8 mouse cellular contexts compared by ENCODE assay signal in the genomic region with DNA sequence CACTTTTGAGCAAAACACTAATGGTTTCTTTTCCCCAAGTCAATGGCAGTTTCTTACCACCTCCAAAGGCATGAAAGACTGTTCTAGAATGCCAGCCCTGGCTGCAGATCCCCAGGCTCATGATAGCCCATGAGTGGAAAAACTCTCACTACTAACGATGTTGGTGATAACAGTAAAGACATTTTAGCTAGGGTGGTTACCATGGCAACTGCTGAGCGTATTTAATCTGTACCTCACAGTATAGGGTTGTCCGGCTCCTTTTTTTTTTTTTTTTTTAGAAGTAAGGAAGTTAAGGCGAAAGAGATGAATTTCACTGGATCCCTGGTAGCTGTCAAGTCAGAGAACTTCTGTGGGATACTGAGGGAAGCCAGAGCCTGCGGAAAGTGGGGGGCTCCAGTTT.
A peak's percentile ranks its signal among the peaks of the same experiment; 100 is the strongest.
DNase-seq lines count a peak whose midpoint lies in the region; ATAC-seq lines count a peak whose summit lies in the region.

No protein-coding gene starts in this region.

- intact Hi-C loops in heart, postnatal 25 days (cut with DNase I): loop anchor here (2.0 kb wide), 1 partner anchor 123 kb away; a partner anchor contains a TSS

- peaks cover 27% of the 10 kb centered on the region for H3K4me1 ChIP-seq in heart, embryonic 10.5 days
- H3K4me1 ChIP-seq in midbrain, embryonic 16.5 days (ENCODE audit: control insufficient read depth, insufficient read depth, low read length): peaks cover 15% of the 10 kb centered on the region
- no peaks in the 10 kb centered on the region; the same call in 1 of the 2 replicates for H3K4me1 ChIP-seq in midbrain, embryonic 11.5 days (ENCODE audit: control insufficient read depth, insufficient read depth, low read length)

- no peak overlapping the region for H3K9ac ChIP-seq in midbrain, embryonic 16.5 days (ENCODE audit: low read depth, low read length)
- H3K9ac ChIP-seq in midbrain, embryonic 11.5 days (ENCODE audit: low read length): no peak overlapping the region

- H3K4me2 ChIP-seq in midbrain, embryonic 16.5 days (ENCODE audit: low read length): no peak overlapping the region
- no peak overlapping the region for H3K4me2 ChIP-seq in midbrain, embryonic 11.5 days

- H3K27me3 ChIP-seq in heart, embryonic 10.5 days (ENCODE audit: insufficient read depth, poor library complexity, severe bottlenecking): 0 out of 2 replicates have a peak, but pooled peaks cover 5% of the 10 kb centered on the region
- no peaks in the 10 kb centered on the region for H3K27me3 ChIP-seq in midbrain, embryonic 16.5 days (ENCODE audit: control insufficient read depth, insufficient read depth, low read depth, low read length)
- no peaks in the 10 kb centered on the region for H3K27me3 ChIP-seq in midbrain, embryonic 11.5 days (ENCODE audit: control insufficient read depth, insufficient read depth, low read length)
- no peaks in the 10 kb centered on the region for H3K27me3 ChIP-seq in splenic B cell, adult 2 months (ENCODE audit: control insufficient read depth, insufficient read depth, low read length, poor library complexity, severe bottlenecking)

- ATAC-seq in midbrain, embryonic 16.5 days: peak; percentile 56; the same call in 1 of the 2 replicates
- no peak for ATAC-seq in midbrain, embryonic 11.5 days (ENCODE audit: low FRiP score)

- H3K27ac ChIP-seq in heart, embryonic 10.5 days: peak overlapping the region; percentile 81; the same call in 1 of the 2 replicates
- no peak overlapping the region for H3K27ac ChIP-seq in midbrain, embryonic 16.5 days (ENCODE audit: low read length)
- H3K27ac ChIP-seq in midbrain, embryonic 11.5 days (ENCODE audit: low read depth, low read length): no peak overlapping the region

- H3K36me3 ChIP-seq in heart, embryonic 10.5 days: no peaks in the 10 kb centered on the region
- H3K36me3 ChIP-seq in midbrain, embryonic 16.5 days (ENCODE audit: control insufficient read depth, insufficient read depth, low read length): no peaks in the 10 kb centered on the region
- no peaks in the 10 kb centered on the region for H3K36me3 ChIP-seq in midbrain, embryonic 11.5 days (ENCODE audit: control insufficient read depth, insufficient read depth, low read length)
- H3K36me3 ChIP-seq in splenic B cell, adult 2 months (ENCODE audit: control insufficient read depth, insufficient read depth, low read length, poor library complexity, severe bottlenecking): no peaks in the 10 kb centered on the region

- H3K4me3 ChIP-seq in heart, embryonic 10.5 days: no peak overlapping the region
- H3K4me3 ChIP-seq in midbrain, embryonic 16.5 days (ENCODE audit: low read depth, low read length): no peak overlapping the region
- no peak overlapping the region for H3K4me3 ChIP-seq in midbrain, embryonic 11.5 days (ENCODE audit: low read depth, low read length)

- WGBS in heart, embryonic 10.5 days: 30% methylated on average over 5 of the region's 5 CpGs
- 39% methylated on average over 5 of the region's 5 CpGs for WGBS in midbrain, embryonic 16.5 days
- 69% methylated on average over 5 of the region's 5 CpGs for WGBS in midbrain, embryonic 11.5 days

- no peak for DNase-seq in heart, embryonic 10.5 days (ENCODE audit: low spot score)
- no peak for DNase-seq in heart, postnatal 25 days (ENCODE audit: low spot score)
- no peak for DNase-seq in midbrain, embryonic 11.5 days (ENCODE audit: low spot score, missing footprints)
- peak; percentile 54 for DNase-seq in forelimb bud, embryonic 11.5 days (ENCODE audit: low read depth, low spot score)
- peak; percentile 58 for DNase-seq in splenic B cell, adult 2 months (ENCODE audit: low read depth, low spot score)
- no peak for DNase-seq in natural killer cell, adult 2 months (ENCODE audit: low spot score in 2 of 2)
- DNase-seq in right cerebral cortex, postnatal 25 days: no peak

- no peaks in the 10 kb centered on the region for H3K9me3 ChIP-seq in heart, embryonic 10.5 days
- no peaks in the 10 kb centered on the region for H3K9me3 ChIP-seq in midbrain, embryonic 16.5 days (replicated peaks; ENCODE audit: control insufficient read depth, low read length, poor library complexity, severe bottlenecking)
- no peaks in the 10 kb centered on the region for H3K9me3 ChIP-seq in midbrain, embryonic 11.5 days (ENCODE audit: control insufficient read depth, low read length)

Comparison
In these comparisons a context has a peak if more than half of its experiments do, and no peak if none do; other contexts are left out.
1. DNase-seq: peak in forelimb bud, embryonic 11.5 days (single experiment) and splenic B cell, adult 2 months (single experiment); none in heart, embryonic 10.5 days (single experiment), heart, postnatal 25 days (single experiment), midbrain, embryonic 11.5 days (single experiment), natural killer cell, adult 2 months (0 of 2) and right cerebral cortex, postnatal 25 days (single experiment).